Mouse (Mus musculus) mature B cell (primary cell): ENCODE data around the gene Lhpp.

ENCODE experiments used
- in situ Hi-C: fragments of 300-500 bp; cut with MboI; formaldehyde crosslinking; loops from 2 replicates; pipeline ENCODE4 v1.14.3; 2019

The Lhpp gene

GRCm38 (mm10) chr7:132736099-132736862 lies 125.8 kb downstream of the Lhpp start:
- in situ Hi-C loops = no loop called here

- in situ Hi-C loops = no loop called here
These were observed 128.4 kb downstream of the Lhpp start for GRCm38 (mm10) chr7:132738844-132739243.

GRCm38 (mm10) chr7:132739829-132740228 lies 129.4 kb downstream of the Lhpp start:
- in situ Hi-C loops = no loop called here

GRCm38 (mm10) chr7:132742912-132743311 lies 132.5 kb downstream of the Lhpp start:
- in situ Hi-C loops = no loop called here

- in situ Hi-C loops = no loop called here
These were observed 136.7 kb downstream of the Lhpp start for GRCm38 (mm10) chr7:132747096-132747495.

GRCm38 (mm10) chr7:132748076-132748769 lies 137.8 kb downstream of the Lhpp start:
- in situ Hi-C loops = no loop called here

- in situ Hi-C loops = no loop called here
These were observed 139.1 kb downstream of the Lhpp start for GRCm38 (mm10) chr7:132749504-132749903.

GRCm38 (mm10) chr7:132751716-132752115 lies 141.3 kb downstream of the Lhpp start:
- in situ Hi-C loops = no loop called here

- in situ Hi-C loops = no loop called here
These were observed 143.3 kb downstream of the Lhpp start for GRCm38 (mm10) chr7:132753518-132754388.

GRCm38 (mm10) chr7:132754389-132754750 lies 143.9 kb downstream of the Lhpp start:
- in situ Hi-C loops = no loop called here
